Mouse (Mus musculus): Measurements from ENCODE around the gene Sag.
A peak's percentile ranks its signal among the peaks of the same experiment; 100 is the strongest.

Gene Sag

GRCm38 (mm10) chr1:87855522-87855921, 52.0 kb downstream of the Sag start:
- no peak for DNase-seq

- no peak for DNase-seq
These were observed 53.3 kb downstream of the Sag start for GRCm38 (mm10) chr1:87856823-87857222.

GRCm38 (mm10) chr1:87858031-87858430, 54.6 kb downstream of the Sag start:
- DNase-seq, result no peak

- DNase-seq, result no peak
These were observed 55.0 kb downstream of the Sag start for GRCm38 (mm10) chr1:87858529-87858928.

- peak; percentile 35 to 48 for DNase-seq
These were observed 60.1 kb downstream of the Sag start for GRCm38 (mm10) chr1:87863602-87864001.

GRCm38 (mm10) chr1:87864889-87865288, 61.4 kb downstream of the Sag start:
- DNase-seq, result no peak

- DNase-seq, result no peak
These were observed 63.2 kb downstream of the Sag start for GRCm38 (mm10) chr1:87866672-87867071.

GRCm38 (mm10) chr1:87871546-87871945, 68.1 kb downstream of the Sag start:
- DNase-seq, result peak; percentile 55 to 67

GRCm38 (mm10) chr1:87873081-87873480, 69.6 kb downstream of the Sag start:
- DNase-seq, result no peak

- DNase-seq, result no peak
These were observed 72.6 kb downstream of the Sag start for GRCm38 (mm10) chr1:87876065-87876464.

- no peak for DNase-seq
These were observed 74.2 kb downstream of the Sag start for GRCm38 (mm10) chr1:87877552-87878283.

GRCm38 (mm10) chr1:87879034-87879433, 75.6 kb downstream of the Sag start:
- DNase-seq, result no peak

GRCm38 (mm10) chr1:87879494-87880325, 76.2 kb downstream of the Sag start:
- peak; percentile 90 for DNase-seq

- no peak for DNase-seq
These were observed 76.8 kb downstream of the Sag start for GRCm38 (mm10) chr1:87880326-87880627.

- no peak for DNase-seq
These were observed 77.4 kb downstream of the Sag start for GRCm38 (mm10) chr1:87880856-87881255.

- DNase-seq, result no peak
These were observed 78.2 kb downstream of the Sag start for GRCm38 (mm10) chr1:87881726-87882125.

GRCm38 (mm10) chr1:87882554-87882953, 79.1 kb downstream of the Sag start:
- DNase-seq, result no peak

GRCm38 (mm10) chr1:87890960-87891359, 87.5 kb downstream of the Sag start:
- DNase-seq, result no peak

GRCm38 (mm10) chr1:87891634-87892033, 88.2 kb downstream of the Sag start:
- peak; percentile 64 to 67 for DNase-seq

- DNase-seq, result no peak
These were observed 89.0 kb downstream of the Sag start for GRCm38 (mm10) chr1:87892499-87892898.

- no peak for DNase-seq
These were observed 89.9 kb downstream of the Sag start for GRCm38 (mm10) chr1:87893414-87893813.
